Mouse (Mus musculus): ENCODE data around the gene Ankmy2.

DNA sequence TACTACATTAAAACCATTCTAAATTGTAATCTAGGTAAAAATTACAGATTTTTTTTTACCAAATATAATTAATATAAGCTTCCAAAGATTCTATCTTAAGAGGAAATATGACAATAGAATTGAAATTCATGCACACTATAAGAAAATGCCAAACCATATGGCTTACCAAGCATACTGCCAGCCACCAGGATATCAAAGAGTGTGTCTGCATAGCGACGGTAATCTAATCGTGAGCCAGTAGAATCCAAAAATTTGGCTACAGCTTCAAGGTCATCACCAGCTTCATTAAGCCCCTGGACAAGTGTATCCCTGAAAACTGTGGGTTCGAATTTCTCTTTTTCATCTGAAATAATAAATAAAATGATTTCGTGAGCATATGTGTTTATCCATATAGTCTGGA is 27.1 kb upstream of the Ankmy2 start:
- TF ChIP-seq CTCF (IDR thresholded peaks at IDR 0.05; ENCODE audit: extremely low read depth, insufficient read depth, low read length) (no peak), POLR2A (IDR thresholded peaks at IDR 0.05; ENCODE audit: extremely low read depth, insufficient read depth, low read length) (no peak)
